Mouse (Mus musculus): ENCODE results near the gene Crygb.
"Not testable (repeated sequence)": the region's sequence is repeated elsewhere in the genome, so short reads cannot be mapped to it uniquely, and the experiment has no call there.

Gene Crygb

DNA sequence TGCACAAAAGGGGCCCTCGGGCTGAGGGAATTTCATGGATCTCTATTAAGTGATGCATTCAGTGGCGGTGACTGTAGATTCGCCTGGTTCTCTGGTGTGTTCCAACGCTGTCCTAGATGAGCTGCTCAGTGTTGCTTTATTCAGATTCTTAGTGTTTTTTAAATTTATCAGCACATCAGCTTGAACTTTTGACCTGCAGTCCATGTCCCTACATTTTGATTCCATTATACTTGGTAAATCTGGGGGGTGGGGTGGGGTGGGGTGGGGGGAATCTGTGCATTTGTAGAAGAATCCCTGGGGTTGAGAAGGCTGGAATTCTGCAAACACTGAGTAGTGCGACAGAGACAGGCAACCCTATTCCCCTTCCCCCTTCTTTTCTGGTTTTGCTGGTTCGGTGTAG, 8.5 kb downstream of the Crygb start, which contains the start of gene Crygc:
Gene Crygc (minus strand): TSS at position 101 of the 400 bp plus-strand sequence.
- no peak for DNase-seq (ENCODE audit: low spot score)

DNA sequence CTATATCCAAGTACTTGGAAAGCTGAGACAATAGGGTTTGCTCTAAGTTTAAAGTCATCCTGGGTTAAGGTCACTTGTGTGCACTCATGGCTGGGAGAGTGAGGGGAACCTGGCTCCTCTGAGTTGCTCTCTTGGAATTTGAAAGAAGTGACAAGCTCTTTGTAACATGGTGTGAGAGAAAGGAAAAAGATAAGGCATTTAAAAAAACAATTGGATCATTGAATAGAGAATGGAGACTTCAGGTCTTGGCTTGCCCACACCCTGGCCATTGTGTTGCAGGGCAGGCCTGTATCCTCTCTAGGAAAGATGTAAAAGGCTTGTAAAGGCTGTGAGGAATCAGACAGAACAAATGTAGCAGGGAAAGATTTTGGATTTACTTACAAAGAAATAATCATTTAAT, 14.2 kb downstream of the Crygb start:
- no peak for DNase-seq (ENCODE audit: low spot score)

DNA sequence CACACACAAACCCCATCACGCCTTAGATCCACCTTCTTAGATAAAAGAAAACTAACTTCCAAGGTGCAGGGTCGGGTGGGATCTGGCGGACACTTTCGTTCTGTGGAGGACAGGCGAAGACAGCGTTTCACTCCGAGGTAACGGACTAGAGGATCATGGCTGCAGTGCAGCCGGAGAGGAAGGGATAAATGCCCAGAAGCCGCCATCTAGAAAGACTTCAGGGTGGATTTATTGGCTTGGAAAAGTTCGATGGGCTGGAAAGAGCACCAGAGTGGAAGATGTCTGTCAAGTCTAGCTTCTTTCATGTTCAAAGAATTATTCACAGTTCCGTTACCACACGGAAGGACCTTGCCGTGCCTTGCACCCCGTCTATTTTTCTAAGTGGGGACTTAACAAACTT, 17.9 kb downstream of the Crygb start:
- no peak for DNase-seq (ENCODE audit: low spot score)

DNA sequence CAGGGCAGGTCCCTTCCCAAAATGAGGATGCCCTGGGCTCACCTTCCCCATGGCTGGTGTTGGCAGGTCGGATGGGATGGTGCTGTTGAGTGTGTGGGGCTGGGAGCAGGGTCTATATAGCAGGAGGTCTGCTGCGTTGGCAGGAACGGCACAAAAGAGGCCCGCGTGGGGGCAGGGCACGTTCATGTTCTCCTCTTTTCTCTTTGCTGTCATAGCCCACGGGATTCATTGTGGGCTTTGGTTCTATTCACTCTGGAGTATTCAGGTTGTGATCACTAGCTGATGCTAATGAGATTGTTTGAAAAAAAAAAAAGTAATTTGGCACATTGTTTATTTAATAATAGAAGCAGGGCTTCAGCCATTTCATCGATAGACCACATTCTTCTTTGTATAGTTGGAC, 18.7 kb downstream of the Crygb start, which contains the start of gene Crygd:
Gene Crygd (minus strand): TSS at position 101 of the 400 bp plus-strand sequence.
- DNase-seq (ENCODE audit: low spot score): no peak

DNA sequence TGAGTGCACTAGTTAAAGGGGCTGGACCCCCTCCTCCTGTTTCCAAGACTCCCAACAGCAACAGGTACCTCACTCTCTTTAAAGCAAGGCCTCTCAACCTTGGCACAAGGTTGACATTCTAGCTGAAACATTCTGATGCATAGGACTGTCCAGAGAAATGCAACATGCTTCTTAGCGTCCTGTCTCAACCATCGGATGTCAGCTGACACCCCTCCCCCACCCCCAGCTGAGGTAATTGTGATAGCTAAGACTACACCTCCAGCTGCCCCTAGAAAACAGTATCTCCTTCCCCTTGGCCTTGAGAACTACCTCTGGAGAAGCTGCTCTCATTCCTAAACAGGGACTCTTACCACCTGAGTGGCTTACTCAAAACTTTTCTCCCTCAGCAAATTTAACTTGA, 29.9 kb downstream of the Crygb start:
- DNase-seq (ENCODE audit: low spot score): no peak

DNA sequence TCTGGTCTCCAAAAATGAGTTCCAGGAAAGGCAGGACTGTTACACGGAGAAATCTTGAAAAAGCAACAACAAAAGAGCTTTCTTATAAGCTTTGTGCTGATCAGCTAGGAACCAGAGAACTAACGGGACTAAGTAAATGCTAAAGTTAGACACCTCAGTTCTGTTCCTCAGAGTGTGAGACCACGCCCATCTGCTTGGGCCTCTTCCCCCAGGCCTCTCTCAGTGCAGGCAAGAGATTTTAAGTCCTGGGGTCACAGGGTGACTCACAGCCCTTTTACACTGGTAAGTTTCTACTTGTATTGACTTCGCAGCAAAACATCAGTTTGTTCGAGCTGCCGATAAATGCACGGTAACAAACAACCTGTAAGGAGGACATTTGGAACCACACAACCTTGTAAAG, 30.4 kb downstream of the Crygb start:
- no peak for DNase-seq (ENCODE audit: low spot score)

DNA sequence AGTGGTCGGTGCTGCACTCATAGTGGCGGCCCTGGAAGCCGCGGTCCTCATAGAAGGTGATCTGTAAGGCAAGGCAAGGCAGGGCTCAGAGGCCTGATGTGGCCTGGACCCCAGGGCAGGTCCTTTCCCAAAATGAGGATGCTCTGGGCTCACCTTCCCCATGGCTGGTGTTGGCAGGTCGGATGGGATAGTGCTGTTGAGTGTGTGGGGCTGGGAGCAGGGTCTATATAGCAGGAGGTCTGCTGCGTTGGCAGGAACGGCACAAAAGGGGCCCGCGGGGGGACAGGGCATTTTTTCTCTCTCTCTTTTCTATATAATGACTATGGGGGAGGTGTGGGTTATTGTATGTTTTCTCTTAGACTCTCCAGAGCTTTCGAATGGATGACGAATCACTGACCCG, 31.1 kb downstream of the Crygb start, which contains the start of gene Cryge:
Gene Cryge (minus strand): TSS at position 198 of the 400 bp plus-strand sequence.
- not testable (repeated sequence) for DNase-seq (ENCODE audit: low spot score)

DNA sequence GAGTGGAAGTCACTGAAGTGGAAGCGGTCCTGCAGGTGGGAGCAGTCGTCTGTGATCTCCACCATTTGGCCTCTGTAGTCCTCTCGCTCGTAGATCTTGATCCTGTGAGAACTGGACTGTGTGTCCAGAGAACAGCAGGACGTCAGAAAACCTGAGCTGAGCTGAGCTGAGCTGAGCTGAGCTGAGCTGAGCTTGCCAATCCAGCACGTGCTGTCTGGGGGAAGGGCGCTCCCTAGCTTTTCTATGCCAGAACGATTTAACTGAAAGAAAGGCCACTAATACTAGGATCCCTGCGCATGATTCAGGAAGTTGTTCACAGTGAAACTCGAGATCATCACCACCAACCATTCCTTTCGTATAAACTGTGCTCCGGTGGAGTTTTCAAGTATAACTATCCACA, 33.3 kb downstream of the Crygb start:
- no peak for DNase-seq (ENCODE audit: low spot score)

DNA sequence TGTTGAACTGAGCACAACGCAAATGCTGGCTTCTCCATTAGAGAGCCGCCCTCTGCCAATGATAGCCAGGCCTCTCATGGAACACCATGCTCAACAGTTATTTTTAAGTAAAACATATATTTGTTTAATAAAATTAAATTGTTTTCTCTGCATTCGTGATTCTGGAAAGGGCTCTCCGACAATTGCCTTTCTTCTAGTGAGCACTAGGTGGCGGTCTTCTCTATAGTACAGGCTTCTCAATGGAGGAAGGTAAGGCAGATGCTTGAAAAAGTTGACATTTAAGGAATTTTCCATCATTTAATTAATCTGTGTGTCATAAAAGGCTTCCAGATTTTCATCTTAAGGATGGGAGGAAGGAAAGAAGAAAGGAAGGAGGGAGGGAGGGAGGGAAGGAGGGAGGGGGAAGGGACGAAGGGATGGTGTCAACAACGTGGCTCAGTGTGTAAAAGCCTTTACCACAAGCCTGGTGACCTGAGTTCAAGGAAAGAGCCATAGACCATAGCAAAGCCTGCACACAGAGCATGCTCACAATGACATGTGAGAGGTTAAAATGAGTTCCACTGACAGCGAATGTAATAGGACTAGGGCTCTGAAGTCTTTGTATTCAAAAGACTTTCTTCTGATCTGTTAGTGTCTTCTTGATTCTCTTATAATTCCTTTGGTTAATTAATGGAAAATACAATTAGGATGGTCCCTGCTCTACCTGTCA, 35.5 kb downstream of the Crygb start:
- DNase-seq (ENCODE audit: low spot score): peak; percentile 34

DNA sequence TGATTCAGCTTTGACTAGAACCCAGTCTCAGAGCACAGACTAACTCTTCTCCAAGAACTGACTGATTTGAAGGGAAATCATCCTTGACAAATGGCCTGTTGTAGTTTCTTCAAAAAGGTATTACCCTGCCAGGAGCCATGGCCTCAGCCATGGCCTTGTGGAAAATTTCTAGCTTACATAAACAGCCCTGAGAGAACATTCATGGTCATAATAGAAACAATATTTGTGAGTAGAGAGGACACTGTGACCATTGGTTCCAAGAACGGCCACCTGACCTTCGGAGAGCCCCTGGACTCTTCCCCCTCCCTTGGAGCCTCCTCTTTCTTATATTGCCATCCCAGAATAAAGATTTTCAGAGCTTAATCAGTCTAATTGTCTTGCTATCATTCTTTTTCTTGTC, 38.7 kb downstream of the Crygb start:
- no peak for DNase-seq (ENCODE audit: low spot score)

DNA sequence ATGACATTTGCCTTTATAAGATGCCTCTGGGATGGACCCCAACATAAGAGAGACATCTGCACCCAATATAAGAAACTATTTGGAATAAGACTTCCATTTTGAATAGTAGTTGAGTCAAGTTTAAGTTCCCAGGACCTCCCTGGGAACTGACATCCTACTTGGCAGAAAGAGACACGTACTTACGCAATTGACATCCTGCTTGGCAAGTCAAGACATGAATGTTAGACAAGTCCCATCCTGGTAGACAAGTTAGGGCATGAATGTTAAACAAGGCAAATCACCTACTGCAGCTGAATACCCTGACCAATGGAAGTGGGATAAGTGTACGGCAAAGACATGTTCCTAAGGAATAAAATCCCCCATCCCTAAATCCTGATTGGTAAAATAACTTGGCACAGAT, 40.3 kb downstream of the Crygb start:
- no peak for DNase-seq (ENCODE audit: low spot score)

DNA sequence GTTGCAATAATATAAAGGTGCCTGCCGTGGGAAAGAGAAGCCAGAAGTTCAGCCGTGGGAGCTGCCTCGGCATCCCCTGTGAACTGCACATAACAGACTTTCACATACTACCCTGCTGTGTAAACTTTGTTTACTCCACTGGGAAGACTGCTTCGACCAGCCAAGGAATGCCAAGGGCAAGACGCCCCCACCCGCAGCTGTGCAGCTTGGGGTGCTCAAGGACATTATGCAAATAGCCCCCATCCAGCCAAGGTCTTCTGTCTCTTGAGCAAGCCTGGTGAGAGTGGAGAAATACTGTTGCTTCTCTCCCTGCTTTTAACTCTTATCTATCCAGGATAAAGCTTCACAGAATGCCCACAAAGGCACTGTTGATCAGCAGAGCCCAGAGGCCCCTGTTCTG, 41.3 kb downstream of the Crygb start:
- DNase-seq (ENCODE audit: low spot score): no peak

DNA sequence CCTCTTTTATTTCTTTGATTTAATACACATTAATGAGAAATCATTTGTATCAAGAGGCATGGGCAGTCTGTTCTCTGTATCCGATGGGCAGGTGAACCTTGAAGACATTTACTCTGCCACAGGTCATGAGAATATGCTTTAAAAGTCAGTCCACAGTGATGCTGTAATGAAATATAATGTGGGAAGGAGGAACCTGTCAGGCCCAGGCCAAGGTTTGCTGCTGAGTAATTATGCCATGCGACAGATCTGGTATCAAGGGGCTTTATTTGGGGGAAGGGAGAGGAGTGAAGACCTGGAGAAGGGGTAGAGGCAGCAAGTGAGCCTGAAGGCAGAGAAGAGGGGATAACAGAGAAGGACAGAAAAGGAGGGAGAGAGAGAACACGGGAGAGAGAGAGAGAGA, 42.4 kb downstream of the Crygb start:
- no peak for DNase-seq (ENCODE audit: low spot score)

DNA sequence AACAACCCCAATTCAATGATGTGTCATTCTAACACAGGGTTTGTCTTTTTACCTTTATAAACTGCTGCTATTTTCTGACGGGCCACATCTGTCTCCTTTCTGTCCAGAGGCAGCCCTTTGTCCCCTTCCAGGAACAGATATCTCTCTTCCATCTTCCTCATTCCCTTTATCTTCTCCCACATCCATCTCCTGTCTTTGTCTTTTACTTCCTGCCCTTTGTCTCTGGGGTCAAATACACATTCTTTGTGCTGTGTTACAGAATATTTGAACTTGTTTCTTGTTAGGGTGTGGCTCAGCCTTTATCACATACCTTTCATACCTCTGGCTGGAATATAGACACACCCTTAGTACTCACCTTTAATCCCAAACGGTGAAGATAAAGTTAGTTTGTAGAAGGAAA, 44.5 kb downstream of the Crygb start:
- no peak for DNase-seq (ENCODE audit: low spot score)

DNA sequence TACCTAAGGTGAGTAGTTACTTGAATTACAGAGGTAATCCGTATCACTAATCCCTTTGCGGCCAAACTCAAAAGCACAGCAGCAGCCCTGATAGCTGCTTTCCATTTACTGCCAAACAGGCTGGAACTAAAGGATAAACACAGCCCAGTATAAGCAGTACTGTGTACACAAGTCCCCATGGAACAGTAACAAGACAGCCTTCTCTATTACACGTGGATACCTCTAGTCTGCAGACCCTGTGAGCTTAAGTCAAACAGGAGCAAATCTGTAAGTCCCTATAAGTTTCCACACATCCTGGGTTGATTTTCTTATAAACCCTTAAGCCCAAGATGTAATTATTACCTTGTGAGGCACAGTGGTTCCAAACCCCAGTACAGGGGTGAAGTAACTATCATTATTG, 46.6 kb downstream of the Crygb start:
- no peak for DNase-seq (ENCODE audit: low spot score)

DNA sequence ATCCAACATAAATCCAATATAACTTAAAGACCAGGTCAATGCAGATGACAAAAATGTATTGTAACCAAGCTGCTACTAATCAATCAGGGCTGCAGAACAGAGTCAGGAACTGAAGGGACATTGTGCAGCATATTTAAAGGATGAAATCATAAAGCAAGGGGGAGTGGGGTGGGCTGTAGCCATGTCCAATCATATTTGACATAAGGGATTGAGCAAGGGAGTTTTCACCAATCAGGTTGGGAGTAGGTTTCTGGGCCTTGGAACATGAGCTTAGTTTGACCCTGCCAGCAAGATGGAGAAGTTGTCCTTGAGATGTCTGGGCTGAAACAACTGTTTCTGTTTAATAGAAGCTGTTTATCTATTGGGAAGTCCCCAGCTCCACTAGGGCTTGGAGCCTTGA, 49.4 kb downstream of the Crygb start, which contains the start of gene Akr1cl:
Gene Akr1cl (minus strand): TSS at position 119 of the 400 bp plus-strand sequence.
- DNase-seq (ENCODE audit: low spot score): no peak

Data from MN1 (cell line).